18 mouse cellular contexts compared by ENCODE assay signal in the genomic region with DNA sequence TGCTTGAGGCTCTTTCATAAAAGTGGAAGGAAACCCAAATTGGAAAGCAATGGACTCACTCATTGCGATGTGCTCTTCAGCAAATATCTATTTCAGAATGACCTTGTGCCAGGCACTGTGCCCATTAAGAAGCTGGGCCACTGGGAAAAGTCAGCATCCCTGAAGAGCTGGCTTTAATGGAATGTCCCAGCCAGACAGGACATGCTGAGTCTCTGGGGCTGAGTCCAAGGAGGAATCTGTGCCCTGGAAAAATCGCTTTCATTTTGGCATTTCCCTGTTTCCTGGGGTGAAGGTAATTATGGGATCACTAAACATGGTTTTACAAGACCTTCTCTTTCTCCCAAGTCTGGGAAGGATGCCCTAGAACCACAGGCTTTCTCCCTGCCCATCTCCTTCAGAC.
DNase-seq lines count a peak whose midpoint lies in the region; ATAC-seq lines count a peak whose summit lies in the region.
"Had no signal": no experiment of that assay in that cellular context is flagged by ENCODE, and none has a peak within 500 bp of the region (broad histone marks: within the 10 kb centered on the region; RNA-seq: fewer than 3 reads in every experiment).

No protein-coding gene starts in this region.

- 40% methylated on average over 2 of the region's 2 CpGs for WGBS in hindbrain, embryonic 16.5 days
- 69% methylated on average over 2 of the region's 2 CpGs for WGBS in hindbrain, embryonic 13.5 days

- no peaks in the 10 kb centered on the region for H3K4me1 ChIP-seq in hindbrain, embryonic 16.5 days (ENCODE audit: control insufficient read depth, insufficient read depth, low read depth, low read length)
- H3K4me1 ChIP-seq in hindbrain, embryonic 13.5 days (replicated peaks): no peaks in the 10 kb centered on the region
- H3K4me1 ChIP-seq: embryonic facial prominence, embryonic 10.5 days; heart, embryonic 13.5 days; midbrain, embryonic 12.5 days had no signal

- no peak overlapping the region for H3K4me3 ChIP-seq in hindbrain, embryonic 16.5 days (ENCODE audit: low read length)
- no peak overlapping the region for H3K4me3 ChIP-seq in hindbrain, embryonic 13.5 days
- H3K4me3 ChIP-seq: embryonic facial prominence, embryonic 10.5 days; erythroblast, embryonic 14.5 days; heart, embryonic 13.5 days; midbrain, embryonic 12.5 days had no signal

- no peak overlapping the region for H3K4me2 ChIP-seq in hindbrain, embryonic 16.5 days (ENCODE audit: low read length)
- no peak overlapping the region for H3K4me2 ChIP-seq in hindbrain, embryonic 13.5 days
- H3K4me2 ChIP-seq: heart, embryonic 13.5 days; midbrain, embryonic 12.5 days had no signal

- ATAC-seq in hindbrain, embryonic 16.5 days: peak; percentile 71; the same call in 1 of the 2 replicates
- no peak for ATAC-seq in hindbrain, embryonic 13.5 days (ENCODE audit: low FRiP score)
- ATAC-seq: forebrain, postnatal 0 days had no signal

- intact Hi-C loops in gastrocnemius, postnatal 14 days (cut with DNase I; ENCODE audit: low total_unique reads): no loop called here

- H3K27ac ChIP-seq in hindbrain, embryonic 16.5 days (ENCODE audit: low read depth, low read length): no peak overlapping the region
- H3K27ac ChIP-seq in hindbrain, embryonic 13.5 days: no peak overlapping the region
- H3K27ac ChIP-seq: embryonic facial prominence, embryonic 10.5 days; heart, embryonic 13.5 days; midbrain, embryonic 12.5 days; stomach, postnatal 0 days had no signal

- no peaks in the 10 kb centered on the region for H3K27me3 ChIP-seq in hindbrain, embryonic 16.5 days (replicated peaks; ENCODE audit: control insufficient read depth, insufficient read depth, low read length)
- no peaks in the 10 kb centered on the region for H3K27me3 ChIP-seq in hindbrain, embryonic 13.5 days
- H3K27me3 ChIP-seq: heart, embryonic 13.5 days; midbrain, embryonic 12.5 days had no signal

- no peak overlapping the region for H3K9ac ChIP-seq in hindbrain, embryonic 16.5 days (ENCODE audit: low read depth, low read length)
- H3K9ac ChIP-seq in hindbrain, embryonic 13.5 days: no peak overlapping the region
- H3K9ac ChIP-seq: forebrain, postnatal 0 days; heart, embryonic 13.5 days; midbrain, embryonic 12.5 days had no signal

- no peaks in the 10 kb centered on the region for H3K9me3 ChIP-seq in hindbrain, embryonic 16.5 days (ENCODE audit: control insufficient read depth, low read length)
- no peaks in the 10 kb centered on the region for H3K9me3 ChIP-seq in hindbrain, embryonic 13.5 days
- H3K9me3 ChIP-seq: embryonic facial prominence, embryonic 10.5 days; heart, embryonic 13.5 days; midbrain, embryonic 12.5 days had no signal

- H3K36me3 ChIP-seq in hindbrain, embryonic 16.5 days (ENCODE audit: control insufficient read depth, insufficient read depth, low read length): no peaks in the 10 kb centered on the region
- no peaks in the 10 kb centered on the region for H3K36me3 ChIP-seq in hindbrain, embryonic 13.5 days
- H3K36me3 ChIP-seq: embryonic facial prominence, embryonic 10.5 days; heart, embryonic 13.5 days; midbrain, embryonic 12.5 days had no signal

- DNase-seq in brain, adult 2 months (ENCODE audit: low read depth, low spot score): peak; percentile 80
- peak; percentile 74 for DNase-seq in cerebellum, adult 9-10 months
- peak; percentile 35 for DNase-seq in gastrocnemius, postnatal 14 days
- no peak for DNase-seq in kidney, postnatal 4 days
- no peak for DNase-seq in kidney, adult 9 months
- DNase-seq: adrenal gland, adult 8-10 months; forebrain, postnatal 0 days; kidney, adult 11 months; layer of hippocampus, postnatal 36 days; lung, postnatal 36 days; thymus, postnatal 14 days had no signal

Comparison
In these comparisons a context has a peak if more than half of its experiments do, and no peak if none do; other contexts are left out.
1. DNase-seq: peak in brain, adult 2 months (single experiment), cerebellum, adult 9-10 months (single experiment) and gastrocnemius, postnatal 14 days (single experiment); none in kidney, postnatal 4 days (0 of 2) and kidney, adult 9 months (single experiment).